ENCODE assay signal across 10 mouse cellular contexts in genomic region chr8:72257171-72257901, GRCm38 (mm10). TPM values are rescaled to one million over a fixed set of nuclear protein-coding genes. Genes with fewer than 3 reads are reported as not detected.
DNase-seq lines count a peak whose midpoint lies in the region; ATAC-seq and TF ChIP-seq lines count a peak whose summit lies in the region.
"Had no signal": no experiment of that assay in that cellular context is flagged by ENCODE, and none has a peak within 500 bp of the region (broad histone marks: within the 10 kb centered on the region; RNA-seq: fewer than 3 reads in every experiment).

No protein-coding gene starts in this region.

- 47% methylated on average over 7 of the region's 7 CpGs for WGBS in heart, postnatal 0 days
- 55% methylated on average over 7 of the region's 7 CpGs for WGBS in lung, postnatal 0 days

- DNase-seq in cerebellum, postnatal 14 days, result peak; percentile 38 to 66
- no peak for DNase-seq in cerebellum, adult 18-20 months
- DNase-seq in testis, postnatal 10 days (ENCODE audit: low spot score), result peak; percentile 65
- DNase-seq in testis, postnatal 14 days (ENCODE audit: low spot score), result no peak
- DNase-seq in heart, postnatal 0 days (ENCODE audit: low spot score), result no peak
- no peak for DNase-seq in lung, postnatal 0 days (ENCODE audit: low spot score)
- DNase-seq in retina, postnatal 1 day, result peak; percentile 60
- DNase-seq in urinary bladder, postnatal 10 days (ENCODE audit: low spot score), result no peak

- no peak overlapping the region for H3K4me3 ChIP-seq in heart, postnatal 0 days (ENCODE audit: low read depth, low read length)
- H3K4me3 ChIP-seq in lung, postnatal 0 days (ENCODE audit: low read depth, low read length), result no peak overlapping the region

- H3K27ac ChIP-seq in heart, postnatal 0 days (ENCODE audit: low read depth), result no peak overlapping the region
- H3K27ac ChIP-seq in lung, postnatal 0 days (ENCODE audit: low read length), result no peak overlapping the region

- H3K9me3 ChIP-seq in heart, postnatal 0 days (replicated peaks; ENCODE audit: control insufficient read depth, low read length), result no peaks in the 10 kb centered on the region
- H3K9me3 ChIP-seq in lung, postnatal 0 days (ENCODE audit: low read length), result no peaks in the 10 kb centered on the region

- peak; percentile 25; the same call in 1 of the 2 replicates for ATAC-seq in heart, postnatal 0 days (ENCODE audit: insufficient read depth, low read depth)
- 0 out of 2 replicates have a peak, but pooled peaks have one; percentile 8 for ATAC-seq in lung, postnatal 0 days
- ATAC-seq: Patski had no signal

- no peak overlapping the region for H3K4me2 ChIP-seq in heart, postnatal 0 days (ENCODE audit: low read depth, low read length)
- no peak overlapping the region for H3K4me2 ChIP-seq in lung, postnatal 0 days (replicated peaks; ENCODE audit: low read depth, low read length)

- H3K36me3 ChIP-seq in heart, postnatal 0 days (replicated peaks; ENCODE audit: control insufficient read depth, insufficient read depth, low read length), result peaks cover 41% of the 10 kb centered on the region
- H3K36me3 ChIP-seq in lung, postnatal 0 days (ENCODE audit: insufficient read depth, low read length), result peaks cover 14% of the 10 kb centered on the region

- no peaks in the 10 kb centered on the region for H3K27me3 ChIP-seq in heart, postnatal 0 days (ENCODE audit: control insufficient read depth, insufficient read depth, low read length)
- no peaks in the 10 kb centered on the region for H3K27me3 ChIP-seq in lung, postnatal 0 days (replicated peaks; ENCODE audit: insufficient read depth, low read length)
- H3K27me3 ChIP-seq: Patski had no signal

- TF ChIP-seq EP300 in heart, postnatal 0 days (IDR thresholded peaks at IDR 0.05; ENCODE audit: low read depth), result no peak
- no peak for TF ChIP-seq EP300 in lung, postnatal 0 days (IDR thresholded peaks at IDR 0.05)

- no peak overlapping the region for H3K9ac ChIP-seq in heart, postnatal 0 days (replicated peaks; ENCODE audit: low read depth, low read length)
- H3K9ac ChIP-seq in lung, postnatal 0 days (replicated peaks; ENCODE audit: low read depth), result no peak overlapping the region

- peaks cover 7% of the 10 kb centered on the region for H3K4me1 ChIP-seq in heart, postnatal 0 days (ENCODE audit: control insufficient read depth, insufficient read depth)
- H3K4me1 ChIP-seq in lung, postnatal 0 days (ENCODE audit: insufficient read depth, low read depth, low read length), result no peaks in the 10 kb centered on the region

- TF ChIP-seq CTCF in heart, postnatal 0 days (IDR thresholded peaks at IDR 0.05; ENCODE audit: low read depth), result peak; percentile 76
- peak; percentile 78 for TF ChIP-seq CTCF in lung, postnatal 0 days (IDR thresholded peaks at IDR 0.05)

RNA-seq across cellular contexts. Expression of gene Ap1m1, which starts 17.5 kb away (rescaled TPM):
- 36.1 and 46.5 TPM in 2 replicates for total RNA-seq in heart, postnatal 0 days (2014; rRNA removed; ENCODE audit: low replicate concordance)
- 82.8 and 83.4 TPM in 2 replicates for polyA plus RNA-seq in heart, postnatal 0 days (2015; fragmentation: Nextera tagmentation; extraction: Ambion mirVana)
- 65.3 and 68.2 TPM in 2 replicates for polyA plus RNA-seq in lung, postnatal 0 days (2015; fragmentation: Nextera tagmentation; extraction: Ambion mirVana)

RNA-seq across cellular contexts. Expression of gene Fam32a, which starts 37.8 kb away (rescaled TPM):
- total RNA-seq in heart, postnatal 0 days (2014; rRNA removed; ENCODE audit: low replicate concordance), result 30.1 and 45.4 TPM in 2 replicates
- polyA plus RNA-seq in heart, postnatal 0 days (2015; fragmentation: Nextera tagmentation; extraction: Ambion mirVana), result 32.0 and 37.1 TPM in 2 replicates
- polyA plus RNA-seq in lung, postnatal 0 days (2015; fragmentation: Nextera tagmentation; extraction: Ambion mirVana), result 63.7 and 69.3 TPM in 2 replicates

RNA-seq across cellular contexts. Expression of gene Gm11034, which starts 43.9 kb away (rescaled TPM):
- not detected in 2 replicates for total RNA-seq in heart, postnatal 0 days (2014; rRNA removed; ENCODE audit: low replicate concordance)
- polyA plus RNA-seq in heart, postnatal 0 days (2015; fragmentation: Nextera tagmentation; extraction: Ambion mirVana), result not detected in 2 replicates
- not detected in 2 replicates for polyA plus RNA-seq in lung, postnatal 0 days (2015; fragmentation: Nextera tagmentation; extraction: Ambion mirVana)
- total RNA-seq: gastrocnemius, postnatal 4 days had no signal
- polyA plus RNA-seq: Patski had no signal

RNA-seq across cellular contexts. Expression of gene Cib3, which starts 44.7 kb away (rescaled TPM):
- not detected in 2 replicates for total RNA-seq in heart, postnatal 0 days (2014; rRNA removed; ENCODE audit: low replicate concordance)
- not detected in 2 replicates for polyA plus RNA-seq in heart, postnatal 0 days (2015; fragmentation: Nextera tagmentation; extraction: Ambion mirVana)
- 0.17 and 0.25 TPM in 2 replicates for polyA plus RNA-seq in lung, postnatal 0 days (2015; fragmentation: Nextera tagmentation; extraction: Ambion mirVana)
- total RNA-seq: gastrocnemius, postnatal 4 days had no signal
- polyA plus RNA-seq: Patski had no signal

RNA-seq across cellular contexts. Expression of gene Gm10282, which starts 47.7 kb away (rescaled TPM):
- 0.15 and 3.0 TPM in 2 replicates for total RNA-seq in heart, postnatal 0 days (2014; rRNA removed; ENCODE audit: low replicate concordance)
- polyA plus RNA-seq in heart, postnatal 0 days (2015; fragmentation: Nextera tagmentation; extraction: Ambion mirVana), result 8.4 and 10.0 TPM in 2 replicates
- 5.7 and 6.1 TPM in 2 replicates for polyA plus RNA-seq in lung, postnatal 0 days (2015; fragmentation: Nextera tagmentation; extraction: Ambion mirVana)

Comparison
In these comparisons a context has a peak if more than half of its experiments do, and no peak if none do; other contexts are left out.
1. DNase-seq: peak in cerebellum, postnatal 14 days (2 of 2), testis, postnatal 10 days (single experiment) and retina, postnatal 1 day (single experiment); none in cerebellum, adult 18-20 months (0 of 2), testis, postnatal 14 days (single experiment), heart, postnatal 0 days (single experiment), lung, postnatal 0 days (single experiment) and urinary bladder, postnatal 10 days (single experiment).